Mouse (Mus musculus): ENCODE results near the gene Gca. TPM values are rescaled to one million over a fixed set of nuclear protein-coding genes. Genes with fewer than 3 reads are reported as not detected.

Gene Gca
- total RNA-seq (2012; rRNA removed) (4.7 and 5.2 TPM in 2 replicates), total RNA-seq (2014; rRNA removed) (1.7 and 4.2 TPM in 2 replicates), polyA plus RNA-seq (2012; ENCODE audit: insufficient read length, low read depth) (10.1 and 10.9 TPM in 2 replicates)

DNA sequence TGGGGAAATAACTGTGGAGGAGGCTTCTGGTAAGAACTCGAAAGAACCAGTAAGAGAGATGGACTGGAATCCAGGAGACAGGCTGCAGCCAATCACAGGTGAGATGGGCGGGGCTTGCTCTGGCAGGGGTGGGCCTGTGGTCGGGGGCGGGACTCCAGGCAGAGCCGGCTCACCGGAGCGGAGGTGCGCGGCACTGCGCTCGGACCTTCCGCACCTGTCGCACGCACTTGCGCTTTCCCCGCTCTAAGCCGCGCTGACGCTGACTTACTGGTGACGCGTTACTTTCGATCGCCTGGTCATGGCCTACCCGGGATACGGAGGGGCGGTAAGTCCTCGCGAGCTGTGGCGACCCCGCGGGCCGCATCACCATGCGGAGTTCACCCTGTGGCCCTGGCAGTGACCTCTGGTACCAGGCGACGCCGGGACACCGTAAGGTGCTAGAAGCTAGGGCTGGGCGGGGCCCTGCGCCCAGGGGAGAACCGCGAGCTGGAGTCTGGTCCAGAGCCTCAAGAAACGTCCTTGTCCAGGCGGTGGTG is at the start of gene Gca:
Gene Gca (plus strand): TSS at position 151 of the 536 bp plus-strand sequence.
- peak; percentile 86 for DNase-seq (ENCODE audit: extremely low read depth)
- peak within 1 kb of the TSS; percentile 22 for H3K9ac ChIP-seq (ENCODE audit: insufficient read depth, low read depth)
- H3K27ac ChIP-seq (ENCODE audit: insufficient read depth, low read depth) = 0 out of 2 replicates have a peak within 1 kb of the TSS, but pooled peaks have one; percentile 2
- H3K4me1 ChIP-seq (ENCODE audit: control insufficient read depth in 1 of 2, insufficient read depth in 2 of 2) = peaks cover 0 to 23% of the 10 kb centered on the region in 2 experiments; a peak in 2 of 4 replicates
- H3K9me3 ChIP-seq (replicated peaks; ENCODE audit: low read length) = no peaks in the 10 kb centered on the region
- dilution Hi-C loops (cut with MboI; ENCODE audit: extremely low pct_ligation_motif_present, extremely low pct_unique_long_range_greater_than_20kb, low sequenced_read_pairs) (no loop called here), in situ Hi-C loops (cut with MboI; ENCODE audit: low pct_ligation_motif_present, low pct_unique_long_range_greater_than_20kb, low sequenced_read_pairs) (no loop called here)
- peak within 1 kb of the TSS; percentile 41 to 86 (median 71) for H3K4me3 ChIP-seq (replicated peaks in 1 of 3; ENCODE audit: low read depth in 2 of 3, low read length in 2 of 3, poor library complexity in 1 of 3)
- no peaks in the 10 kb centered on the region for H3K27me3 ChIP-seq (replicated peaks)
- TF ChIP-seq MEF2A (IDR thresholded peaks at IDR 0.05; ENCODE audit: borderline replicate concordance, low read depth, low read length) = 0 out of 2 replicates have a peak, but pooled peaks have one; percentile 12
- TF ChIP-seq POLR2A (IDR thresholded peaks at IDR 0.05; ENCODE audit: low read depth, low read length) = peak; percentile 83
- TF ChIP-seq TBP (conservative IDR thresholded peaks at IDR 0.05; ENCODE audit: low read depth, low read length) = 0 out of 2 replicates have a peak, but pooled peaks have one; percentile 21
- peak; percentile 43; the same call in 1 of the 2 replicates for TF ChIP-seq NRF1 (IDR thresholded peaks at IDR 0.05; ENCODE audit: low read depth, low read length)
- TF ChIP-seq SIN3A (IDR thresholded peaks at IDR 0.05; ENCODE audit: low read length) = no peak
- peak; percentile 7; the same call in 1 of the 2 replicates for TF ChIP-seq IRF4 (IDR thresholded peaks at IDR 0.05; ENCODE audit: low read depth, low read length)
- peak; percentile 36; the same call in 1 of the 2 replicates for TF ChIP-seq ZMIZ1 (IDR thresholded peaks at IDR 0.05; ENCODE audit: low read depth, low read length)
- no peak for TF ChIP-seq GABPA (IDR thresholded peaks at IDR 0.05; ENCODE audit: insufficient replicate concordance, low read depth, low read length)
- TF ChIP-seq MXI1 (IDR thresholded peaks at IDR 0.05; ENCODE audit: low read depth, low read length) = peak; percentile 40; the same call in 1 of the 2 replicates
- no peaks in the 10 kb centered on the region for H3K36me3 ChIP-seq (replicated peaks in 1 of 2; ENCODE audit: control insufficient read depth in 1 of 2, insufficient read depth in 1 of 2, low read length in 1 of 2)
- H3K79me2 ChIP-seq (replicated peaks; ENCODE audit: control insufficient read depth, extremely low read depth, insufficient read depth, poor library complexity, severe bottlenecking) = no peaks in the 10 kb centered on the region
- peak within 1 kb of the TSS; percentile 97 for H3K4me2 ChIP-seq (ENCODE audit: insufficient read depth, low read depth, poor library complexity, severe bottlenecking)

DNA sequence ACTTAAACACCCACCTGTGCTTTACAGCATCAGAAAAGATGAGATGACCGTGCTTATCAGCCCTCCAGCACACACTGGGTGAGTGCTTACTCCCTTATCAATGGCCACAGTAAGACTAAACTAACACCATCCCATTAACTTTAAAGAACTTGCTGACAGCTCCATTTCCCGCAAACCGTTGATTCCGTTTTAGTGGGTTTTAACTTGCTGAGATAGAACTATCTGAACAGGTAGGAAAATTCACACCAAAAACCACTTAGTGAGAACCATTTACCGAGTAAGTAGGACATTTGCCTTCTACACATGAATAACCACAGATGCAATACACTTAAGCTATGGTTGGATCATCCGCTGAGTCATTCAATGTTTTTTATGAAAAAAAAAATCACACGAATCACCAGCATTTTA is 45.1 kb upstream of the Gca start:
- H3K27me3 ChIP-seq (replicated peaks) = no peaks in the 10 kb centered on the region
- no peaks in the 10 kb centered on the region for H3K9me3 ChIP-seq (replicated peaks; ENCODE audit: low read length)
- H3K4me3 ChIP-seq (replicated peaks in 1 of 3; ENCODE audit: low read depth in 2 of 3, low read length in 2 of 3, poor library complexity in 1 of 3) = no peak overlapping the region
- dilution Hi-C loops (cut with MboI; ENCODE audit: extremely low pct_ligation_motif_present, extremely low pct_unique_long_range_greater_than_20kb, low sequenced_read_pairs) = no loop called here
- in situ Hi-C loops (cut with MboI; ENCODE audit: low pct_ligation_motif_present, low pct_unique_long_range_greater_than_20kb, low sequenced_read_pairs) = loop anchor here (25.0 kb wide), 1 partner anchor 957 kb away; no protein-coding TSS in a partner anchor
- DNase-seq (ENCODE audit: extremely low read depth) = no peak
- H3K79me2 ChIP-seq (replicated peaks; ENCODE audit: control insufficient read depth, extremely low read depth, insufficient read depth, poor library complexity, severe bottlenecking) = no peaks in the 10 kb centered on the region
- no peak overlapping the region for H3K27ac ChIP-seq (ENCODE audit: insufficient read depth, low read depth)
- no peak overlapping the region for H3K9ac ChIP-seq (ENCODE audit: insufficient read depth, low read depth)
- H3K36me3 ChIP-seq (replicated peaks in 1 of 2; ENCODE audit: control insufficient read depth in 1 of 2, insufficient read depth in 1 of 2, low read length in 1 of 2) = no peaks in the 10 kb centered on the region
- H3K4me1 ChIP-seq (ENCODE audit: control insufficient read depth in 1 of 2, insufficient read depth in 2 of 2) = peaks cover 4 to 16% of the 10 kb centered on the region in 2 experiments; a peak in 2 of 4 replicates
- no peak for TF ChIP-seq USF1 (IDR thresholded peaks at IDR 0.05; ENCODE audit: low read depth, low read length)
- no peak overlapping the region for H3K4me2 ChIP-seq (ENCODE audit: insufficient read depth, low read depth, poor library complexity, severe bottlenecking)

DNA sequence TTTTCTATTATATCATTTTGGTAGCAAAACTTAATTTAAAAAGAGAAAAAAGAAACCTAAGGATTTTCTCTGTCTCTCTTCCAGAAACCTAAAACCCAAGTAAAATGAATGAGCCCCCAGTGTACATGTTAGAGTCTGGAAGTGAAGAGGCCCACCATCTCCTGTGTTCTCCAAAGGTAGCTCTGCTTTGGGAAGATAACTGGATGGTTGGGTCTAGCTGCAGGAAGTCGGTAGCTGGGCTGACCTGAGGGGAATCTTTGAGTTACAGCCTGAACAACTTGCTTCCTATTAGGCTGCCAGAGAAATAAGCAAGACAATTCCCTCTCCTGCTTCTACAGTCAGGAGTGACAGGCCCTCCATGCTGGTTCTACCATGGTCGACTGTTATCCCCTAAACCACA is 44.4 kb upstream of the Gca start:
- Histone ChIP-seq H3K36me3 (replicated peaks in 1 of 2; ENCODE audit: control insufficient read depth in 1 of 2, insufficient read depth in 1 of 2, low read length in 1 of 2) (no peaks in the 10 kb centered on the region), H3K27me3 (replicated peaks) (no peaks in the 10 kb centered on the region), H3K4me3 (replicated peaks in 1 of 3; ENCODE audit: low read depth in 2 of 3, low read length in 2 of 3, poor library complexity in 1 of 3) (no peak overlapping the region), H3K27ac (ENCODE audit: insufficient read depth, low read depth) (no peak overlapping the region), H3K79me2 (replicated peaks; ENCODE audit: control insufficient read depth, extremely low read depth, insufficient read depth, poor library complexity, severe bottlenecking) (no peaks in the 10 kb centered on the region), H3K4me1 (ENCODE audit: control insufficient read depth in 1 of 2, insufficient read depth in 2 of 2) (peaks cover 4 to 16% of the 10 kb centered on the region in 2 experiments; a peak in 2 of 4 replicates), H3K9me3 (replicated peaks; ENCODE audit: low read length) (no peaks in the 10 kb centered on the region), H3K4me2 (ENCODE audit: insufficient read depth, low read depth, poor library complexity, severe bottlenecking) (no peak overlapping the region), H3K9ac (ENCODE audit: insufficient read depth, low read depth) (no peak overlapping the region)
- dilution Hi-C loops (cut with MboI; ENCODE audit: extremely low pct_ligation_motif_present, extremely low pct_unique_long_range_greater_than_20kb, low sequenced_read_pairs) = no loop called here
- TF ChIP-seq USF1 (IDR thresholded peaks at IDR 0.05; ENCODE audit: low read depth, low read length) (no peak), SMC3 (IDR thresholded peaks at IDR 0.05; ENCODE audit: low read depth, low read length) (no peak), MXI1 (IDR thresholded peaks at IDR 0.05; ENCODE audit: low read depth, low read length) (no peak), ZNF384 (IDR thresholded peaks at IDR 0.05; ENCODE audit: low read depth, low read length) (no peak), EP300 (IDR thresholded peaks at IDR 0.05; ENCODE audit: low read length) (no peak), MEF2A (IDR thresholded peaks at IDR 0.05; ENCODE audit: borderline replicate concordance, low read depth, low read length) (no peak), MYC (IDR thresholded peaks at IDR 0.05; ENCODE audit: low read depth, low read length) (no peak), RCOR1 (conservative IDR thresholded peaks at IDR 0.05; ENCODE audit: low read depth, low read length) (no peak), UBTF (IDR thresholded peaks at IDR 0.05; ENCODE audit: low read depth, low read length) (no peak), ZC3H11A (IDR thresholded peaks at IDR 0.05; ENCODE audit: low read depth, low read length) (no peak), ELF1 (IDR thresholded peaks at IDR 0.05; ENCODE audit: low read depth, low read length) (no peak), TCF12 (IDR thresholded peaks at IDR 0.05; ENCODE audit: low read depth, low read length) (no peak), ZMIZ1 (IDR thresholded peaks at IDR 0.05; ENCODE audit: low read depth, low read length) (no peak), CHD1 (IDR thresholded peaks at IDR 0.05; ENCODE audit: low read depth, low read length) (no peak), POLR2A (IDR thresholded peaks at IDR 0.05; ENCODE audit: low read depth, low read length) (no peak), SIN3A (IDR thresholded peaks at IDR 0.05; ENCODE audit: low read length) (no peak), KAT2A (IDR thresholded peaks at IDR 0.05; ENCODE audit: insufficient replicate concordance, low read length) (no peak)
- DNase-seq (ENCODE audit: extremely low read depth) = no peak
- in situ Hi-C loops (cut with MboI; ENCODE audit: low pct_ligation_motif_present, low pct_unique_long_range_greater_than_20kb, low sequenced_read_pairs) = loop anchor here (10.0 to 25.0 kb wide), 2 partner anchors 645 to 957 kb away; no protein-coding TSS in a partner anchor
